Mouse (Mus musculus) embryonic fibroblast, embryonic 13.5 days (primary cell): ENCODE measurements around the gene Srpk3.
"Not testable (repeated sequence)": the region's sequence is repeated elsewhere in the genome, so short reads cannot be mapped to it uniquely, and the experiment has no call there.

ENCODE experiments used
- CTCF ChIP-seq: IDR thresholded peaks from 2 replicates; pipeline ENCODE4 v1.5.1; 2011; ENCODE audit warnings: mild to moderate bottlenecking, control low read depth, low read length, moderate library complexity, borderline replicate concordance; ENCODE audit not compliant: insufficient read depth
- POLR2A ChIP-seq: IDR thresholded peaks from 2 replicates; pipeline ENCODE4 v1.6.1; 2011; ENCODE audit warnings: low read depth, mild to moderate bottlenecking, control low read depth, low read length, moderate library complexity

GRCm38 (mm10) chrX:73739841-73740240 lies 34.4 kb upstream of the Srpk3 start:
- TF ChIP-seq CTCF, POLR2A: not testable (repeated sequence)
